Mouse (Mus musculus) kidney, adult 2 months (tissue): ENCODE results near the gene Smo.

Experiments used
- CTCF ChIP-seq: fragments of 200-500 bp; conservative IDR thresholded peaks from 2 replicates; pipeline ENCODE4 v1.5.1; 2011; ENCODE audit warnings: low read depth, mild to moderate bottlenecking, control low read depth, low read length, moderate library complexity, mixed read lengths; ENCODE audit not compliant: insufficient read depth, insufficient read length
- POLR2A ChIP-seq: fragments of 200-500 bp; IDR thresholded peaks from one replicate; pipeline ENCODE4 v1.6.1; 2011; ENCODE audit warnings: low read depth, low read length, control low read depth

- no peak for TF ChIP-seq POLR2A
- TF ChIP-seq CTCF = no peak
Observed at GRCm38 (mm10) chr6:29805381-29805780, 70.1 kb downstream of the Smo start.
